Mouse (Mus musculus) brain, embryonic 14.5 days (tissue): ENCODE data around the gene Sox6.

Source experiments
- CTCF ChIP-seq: fragments of 200-500 bp; IDR thresholded peaks from 2 replicates; pipeline ENCODE4 v1.5.1; 2012; ENCODE audit warnings: inconsistent platforms, mild to moderate bottlenecking, moderate library complexity, borderline replicate concordance; ENCODE audit not compliant: insufficient read depth, insufficient read length; ENCODE audit errors: extremely low read depth
- POLR2A ChIP-seq: fragments of 200-500 bp; IDR thresholded peaks from 2 replicates; pipeline ENCODE4 v1.6.1; 2012; ENCODE audit warnings: mild to moderate bottlenecking, inconsistent platforms, borderline replicate concordance; ENCODE audit not compliant: poor library complexity, insufficient read depth, insufficient read length, severe bottlenecking; ENCODE audit errors: extremely low read depth

DNA sequence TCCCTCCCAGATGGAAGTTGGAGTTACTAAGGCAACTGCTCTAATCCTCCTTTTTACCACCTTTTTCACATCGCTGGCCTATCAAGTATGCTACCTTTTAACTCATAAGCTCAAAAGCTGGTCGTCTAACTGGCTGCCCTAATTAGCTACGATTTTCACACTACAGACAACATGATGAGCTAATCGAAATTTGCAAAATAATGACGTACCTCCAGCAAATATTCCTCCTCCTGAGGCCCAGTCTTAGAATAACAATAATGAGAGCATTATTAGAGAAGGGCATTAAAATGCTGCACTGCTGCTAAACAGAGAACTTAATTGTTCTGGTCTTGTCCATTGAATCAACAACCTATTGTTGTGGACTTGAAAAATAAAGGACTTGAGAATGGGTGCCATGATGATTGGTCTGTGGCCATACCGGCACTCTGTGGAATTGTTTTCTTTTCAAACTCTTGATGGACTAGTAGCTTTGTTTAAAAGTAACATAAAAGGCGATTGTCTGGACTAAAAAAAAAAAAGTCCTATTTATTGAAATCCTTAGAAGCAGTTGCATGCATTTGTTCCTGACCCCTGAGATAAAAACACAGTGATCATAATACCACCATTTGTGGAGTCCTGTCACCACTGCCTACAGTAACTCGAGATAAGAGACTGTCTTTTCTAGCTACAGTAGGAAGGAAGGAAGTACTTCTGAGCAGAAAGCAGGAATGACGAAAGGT lies 172.5 kb downstream of the Sox6 start:
- TF ChIP-seq CTCF (no peak), POLR2A (no peak)
